Comparison of ENCODE assay signal across 13 mouse cellular contexts in genomic region chr16:66643606-66644005, GRCm38 (mm10).
"Had no signal": no experiment of that assay in that cellular context is flagged by ENCODE, and none has a peak within 500 bp of the region (broad histone marks: within the 10 kb centered on the region; RNA-seq: fewer than 3 reads in every experiment).

No protein-coding gene starts in this region.

- H3K9ac ChIP-seq: limb, embryonic 13.5 days; liver, embryonic 13.5 days; liver, postnatal 0 days; midbrain, embryonic 12.5 days had no signal

- DNase-seq: kidney, adult 18-20 months; kidney, postnatal 10 days; kidney, postnatal 4 days; liver, embryonic 13.5 days; liver, postnatal 0 days; right cerebral cortex, adult 18-20 months; right cerebral cortex, postnatal 25 days had no signal

- H3K4me1 ChIP-seq: limb, embryonic 13.5 days; liver, embryonic 13.5 days; megakaryocyte, embryonic 14.5 days; midbrain, embryonic 12.5 days had no signal

- ATAC-seq: liver, postnatal 0 days; lung, postnatal 0 days had no signal

- H3K4me3 ChIP-seq: left cerebral cortex, adult 2 months; limb, embryonic 13.5 days; liver, embryonic 13.5 days; megakaryocyte, embryonic 14.5 days; midbrain, embryonic 12.5 days had no signal

- H3K4me2 ChIP-seq: limb, embryonic 13.5 days; liver, embryonic 13.5 days; midbrain, embryonic 12.5 days had no signal

- H3K27me3 ChIP-seq: limb, embryonic 13.5 days; liver, embryonic 13.5 days; megakaryocyte, embryonic 14.5 days; midbrain, embryonic 12.5 days had no signal

- H3K36me3 ChIP-seq: limb, embryonic 13.5 days; liver, embryonic 13.5 days; midbrain, embryonic 12.5 days had no signal

- H3K9me3 ChIP-seq: limb, embryonic 13.5 days; liver, embryonic 13.5 days; megakaryocyte, embryonic 14.5 days; midbrain, embryonic 12.5 days had no signal

- H3K27ac ChIP-seq: left cerebral cortex, adult 2 months; limb, embryonic 13.5 days; liver, embryonic 13.5 days; macrophage; midbrain, embryonic 12.5 days had no signal
